Mouse (Mus musculus) adrenal gland, adult 18-20 months (tissue): ENCODE measurements at regions not wholly inside any gene's neighbourhood (a gene's known extent, or its start where the extent isn't known, plus 50 kb on each side); places are given as distances from the start of the nearest gene placed in this dataset.

Experiments
- DNase-seq, 2 experiments: peaks; one replicate each; pipeline ENCODE4 v3.0.0; 2021 to 2022; ENCODE audit warnings: low spot score in 2 of 2

- DNase-seq, result no peak
Observed at GRCm38 (mm10) chr14:106052585-106053551, 53.1 kb upstream of the Trim52 start.
